Mouse (Mus musculus) left cerebral cortex, postnatal 36 days (tissue): ENCODE measurements around the gene Bmp7. TPM values are rescaled to one million over a fixed set of nuclear protein-coding genes. Genes with fewer than 3 reads are reported as not detected.
A peak's percentile ranks its signal among the peaks of the same experiment; 100 is the strongest.

Experiments used
- DNase-seq, 2 experiments: peaks; one replicate each; pipeline ENCODE4 v3.0.0; 2021 to 2022; ENCODE audit warnings: low spot score in 2 of 2, mixed read lengths in 1 of 2
- intact Hi-C: fragments of 180-260 bp; cut with DNase I; formaldehyde crosslinking; loops from one replicate; pipeline ENCODE4 v1.15.1; 2025
- total RNA-seq, 2 experiments: library from RNA; stranded (reverse); gene quantifications; 2 replicates each; pipeline ENCODE4 v1.2.3; 2021

Bmp7 gene
- total RNA-seq, 2 experiments from 2014 or later: 9.4 to 12.7 TPM

- no peak for DNase-seq
- intact Hi-C loops: no loop called here
These were observed 17.5 kb downstream of the Bmp7 start for GRCm38 (mm10) chr2:172922597-172922996.

GRCm38 (mm10) chr2:172914018-172914417 is 26.1 kb downstream of the Bmp7 start:
- DNase-seq: no peak
- intact Hi-C loops: no loop called here

- no peak for DNase-seq
- intact Hi-C loops: no loop called here
These were observed 28.4 kb downstream of the Bmp7 start for GRCm38 (mm10) chr2:172911715-172912114.

GRCm38 (mm10) chr2:172911157-172911556 is 29.0 kb downstream of the Bmp7 start:
- DNase-seq: no peak
- intact Hi-C loops: no loop called here

GRCm38 (mm10) chr2:172909463-172909862 is 30.7 kb downstream of the Bmp7 start:
- no peak for DNase-seq
- intact Hi-C loops: no loop called here

- intact Hi-C loops: no loop called here
- no peak for DNase-seq
These were observed 34.0 kb downstream of the Bmp7 start for GRCm38 (mm10) chr2:172906146-172906545.

GRCm38 (mm10) chr2:172905057-172905456 is 35.1 kb downstream of the Bmp7 start:
- intact Hi-C loops: no loop called here
- no peak for DNase-seq

GRCm38 (mm10) chr2:172904614-172905013 is 35.5 kb downstream of the Bmp7 start:
- DNase-seq: no peak
- intact Hi-C loops: no loop called here

GRCm38 (mm10) chr2:172903523-172903922 is 36.6 kb downstream of the Bmp7 start:
- no peak for DNase-seq
- intact Hi-C loops: no loop called here

- intact Hi-C loops: no loop called here
- peak in 1 of 2 experiments; percentile 13 for DNase-seq
These were observed 39.0 kb downstream of the Bmp7 start for GRCm38 (mm10) chr2:172900954-172901701.

GRCm38 (mm10) chr2:172889756-172890443 is 50.2 kb downstream of the Bmp7 start:
- intact Hi-C loops: no loop called here
- DNase-seq: no peak

- no peak for DNase-seq
- intact Hi-C loops: no loop called here
These were observed 50.9 kb downstream of the Bmp7 start for GRCm38 (mm10) chr2:172889222-172889621.

- no peak for DNase-seq
- intact Hi-C loops: no loop called here
These were observed 52.0 kb downstream of the Bmp7 start for GRCm38 (mm10) chr2:172888147-172888546.

- intact Hi-C loops: no loop called here
- DNase-seq: no peak
These were observed 54.3 kb downstream of the Bmp7 start for GRCm38 (mm10) chr2:172885861-172886260.

- no peak for DNase-seq
- intact Hi-C loops: no loop called here
These were observed 55.5 kb downstream of the Bmp7 start for GRCm38 (mm10) chr2:172884584-172884983.

- DNase-seq: no peak
- intact Hi-C loops: no loop called here
These were observed 64.9 kb downstream of the Bmp7 start for GRCm38 (mm10) chr2:172875201-172875600.

GRCm38 (mm10) chr2:172866356-172866755 is 73.8 kb downstream of the Bmp7 start:
- DNase-seq: no peak
- intact Hi-C loops: no loop called here

- intact Hi-C loops: no loop called here
- DNase-seq: no peak
These were observed 75.0 kb downstream of the Bmp7 start for GRCm38 (mm10) chr2:172865165-172865564.

- intact Hi-C loops: no loop called here
- no peak for DNase-seq
These were observed 75.6 kb downstream of the Bmp7 start for GRCm38 (mm10) chr2:172864566-172864965.

GRCm38 (mm10) chr2:172863469-172863856 is 76.7 kb downstream of the Bmp7 start:
- intact Hi-C loops: no loop called here
- DNase-seq: no peak

- intact Hi-C loops: no loop called here
- DNase-seq: peak; percentile 53 to 63
These were observed 77.2 kb downstream of the Bmp7 start for GRCm38 (mm10) chr2:172862850-172863468.
